ENCODE assay signal across 16 mouse cellular contexts in genomic region chr5:111163377-111163776, GRCm38 (mm10).
A peak's percentile ranks its signal among the peaks of the same experiment; 100 is the strongest.
DNase-seq lines count a peak whose midpoint lies in the region; ATAC-seq lines count a peak whose summit lies in the region.
"Had no signal": no experiment of that assay in that cellular context is flagged by ENCODE, and none has a peak within 500 bp of the region (broad histone marks: within the 10 kb centered on the region; RNA-seq: fewer than 3 reads in every experiment).

No protein-coding gene starts in this region.

- H3K4me1 ChIP-seq in kidney, embryonic 15.5 days, result peaks cover 73% of the 10 kb centered on the region
- peaks cover 64% of the 10 kb centered on the region for H3K4me1 ChIP-seq in forebrain, embryonic 13.5 days
- peaks cover 46% of the 10 kb centered on the region for H3K4me1 ChIP-seq in hindbrain, embryonic 16.5 days (ENCODE audit: control insufficient read depth, insufficient read depth, low read depth, low read length)
- H3K4me1 ChIP-seq in neural tube, embryonic 13.5 days (replicated peaks), result peaks cover 81% of the 10 kb centered on the region

- 35% methylated on average over 11 of the region's 11 CpGs for WGBS in kidney, embryonic 15.5 days
- 16% methylated on average over 11 of the region's 11 CpGs for WGBS in forebrain, embryonic 13.5 days
- 22% methylated on average over 11 of the region's 11 CpGs for WGBS in hindbrain, embryonic 16.5 days
- 26% methylated on average over 11 of the region's 11 CpGs for whole genome bisulfite sequencing in neural tube, embryonic 13.5 days

- ATAC-seq in kidney, embryonic 15.5 days (replicated peaks; ENCODE audit: low FRiP score), result no peak
- peak; percentile 52 for ATAC-seq in forebrain, embryonic 13.5 days
- peak; percentile 34; the same call in 1 of the 2 replicates for ATAC-seq in hindbrain, embryonic 16.5 days
- ATAC-seq in neural tube, embryonic 13.5 days (ENCODE audit: low read depth), result peak; percentile 20; the same call in 1 of the 2 replicates
- no peak for ATAC-seq in inflammation-experienced regulatory T-cells, adult 6 months
- ATAC-seq: intestine, embryonic 15.5 days had no signal

- H3K9ac ChIP-seq in kidney, embryonic 15.5 days, result no peak overlapping the region
- H3K9ac ChIP-seq in forebrain, embryonic 13.5 days, result peak overlapping the region; percentile 35; the same call in 1 of the 2 replicates
- peak overlapping the region; percentile 26; the same call in 1 of the 2 replicates for H3K9ac ChIP-seq in hindbrain, embryonic 16.5 days (ENCODE audit: low read depth, low read length)
- H3K9ac ChIP-seq in neural tube, embryonic 13.5 days, result peak overlapping the region; percentile 51; the same call in 1 of the 2 replicates
- H3K9ac ChIP-seq: heart, embryonic 13.5 days; intestine, embryonic 15.5 days; lung, embryonic 15.5 days had no signal

- H3K9me3 ChIP-seq in kidney, embryonic 15.5 days (replicated peaks), result no peaks in the 10 kb centered on the region
- no peaks in the 10 kb centered on the region for H3K9me3 ChIP-seq in forebrain, embryonic 13.5 days (replicated peaks)
- no peaks in the 10 kb centered on the region for H3K9me3 ChIP-seq in hindbrain, embryonic 16.5 days (ENCODE audit: control insufficient read depth, low read length)
- H3K9me3 ChIP-seq in neural tube, embryonic 13.5 days, result no peaks in the 10 kb centered on the region
- H3K9me3 ChIP-seq: G1E; heart, embryonic 13.5 days; intestine, embryonic 15.5 days; lung, embryonic 15.5 days had no signal

- no peak overlapping the region for H3K4me3 ChIP-seq in kidney, embryonic 15.5 days (replicated peaks)
- no peak overlapping the region for H3K4me3 ChIP-seq in forebrain, embryonic 13.5 days
- H3K4me3 ChIP-seq in hindbrain, embryonic 16.5 days (ENCODE audit: low read length), result no peak overlapping the region
- H3K4me3 ChIP-seq in neural tube, embryonic 13.5 days, result no peak overlapping the region
- H3K4me3 ChIP-seq: heart, embryonic 13.5 days; intestine, embryonic 15.5 days; lung, embryonic 15.5 days had no signal

- H3K27ac ChIP-seq in kidney, embryonic 15.5 days, result peak overlapping the region; percentile 57
- peak overlapping the region; percentile 67 for H3K27ac ChIP-seq in forebrain, embryonic 13.5 days
- peak overlapping the region; percentile 57 for H3K27ac ChIP-seq in hindbrain, embryonic 16.5 days (ENCODE audit: low read depth, low read length)
- H3K27ac ChIP-seq in neural tube, embryonic 13.5 days (replicated peaks), result peak overlapping the region; percentile 71
- H3K27ac ChIP-seq: heart, embryonic 13.5 days; intestine, embryonic 15.5 days; lung, embryonic 15.5 days had no signal

- H3K4me2 ChIP-seq in kidney, embryonic 15.5 days, result no peak overlapping the region
- peak overlapping the region; percentile 29 for H3K4me2 ChIP-seq in forebrain, embryonic 13.5 days
- peak overlapping the region; percentile 20 for H3K4me2 ChIP-seq in hindbrain, embryonic 16.5 days (ENCODE audit: low read length)
- H3K4me2 ChIP-seq in neural tube, embryonic 13.5 days, result peak overlapping the region; percentile 22
- H3K4me2 ChIP-seq: heart, embryonic 13.5 days; intestine, embryonic 15.5 days; lung, embryonic 15.5 days had no signal

- H3K27me3 ChIP-seq in kidney, embryonic 15.5 days, result no peaks in the 10 kb centered on the region
- H3K27me3 ChIP-seq in forebrain, embryonic 13.5 days, result no peaks in the 10 kb centered on the region
- no peaks in the 10 kb centered on the region for H3K27me3 ChIP-seq in hindbrain, embryonic 16.5 days (replicated peaks; ENCODE audit: control insufficient read depth, insufficient read depth, low read length)
- peaks cover 3% of the 10 kb centered on the region; the same call in 1 of the 2 replicates for H3K27me3 ChIP-seq in neural tube, embryonic 13.5 days
- H3K27me3 ChIP-seq: intestine, embryonic 15.5 days; lung, embryonic 15.5 days had no signal

- DNase-seq in kidney, adult 11 months, result no peak
- DNase-seq in thymus, postnatal 25 days, result no peak
- DNase-seq in thymus, adult 18-20 months, result no peak
- DNase-seq: B cell, adult 2 months; cerebellum, adult 18-20 months; gastrocnemius, postnatal 10 days; liver had no signal

- H3K36me3 ChIP-seq in kidney, embryonic 15.5 days, result no peaks in the 10 kb centered on the region
- H3K36me3 ChIP-seq in forebrain, embryonic 13.5 days (ENCODE audit: poor library complexity, severe bottlenecking), result no peaks in the 10 kb centered on the region
- H3K36me3 ChIP-seq in hindbrain, embryonic 16.5 days (ENCODE audit: control insufficient read depth, insufficient read depth, low read length), result no peaks in the 10 kb centered on the region
- H3K36me3 ChIP-seq in neural tube, embryonic 13.5 days, result no peaks in the 10 kb centered on the region
- H3K36me3 ChIP-seq: G1E; heart, embryonic 13.5 days; intestine, embryonic 15.5 days; lung, embryonic 15.5 days had no signal

Comparison
In these comparisons a context has a peak if more than half of its experiments do, and no peak if none do; other contexts are left out.
1. ATAC-seq: peak in forebrain, embryonic 13.5 days (single experiment), hindbrain, embryonic 16.5 days (single experiment) and neural tube, embryonic 13.5 days (single experiment); none in kidney, embryonic 15.5 days (single experiment) and inflammation-experienced regulatory T-cells, adult 6 months (single experiment).
2. Peak in every context shown above with its lines, with median percentiles within 50 percentile points of each other: H3K27ac ChIP-seq.